ENCODE assay signal across 10 mouse cellular contexts in the genomic region with DNA sequence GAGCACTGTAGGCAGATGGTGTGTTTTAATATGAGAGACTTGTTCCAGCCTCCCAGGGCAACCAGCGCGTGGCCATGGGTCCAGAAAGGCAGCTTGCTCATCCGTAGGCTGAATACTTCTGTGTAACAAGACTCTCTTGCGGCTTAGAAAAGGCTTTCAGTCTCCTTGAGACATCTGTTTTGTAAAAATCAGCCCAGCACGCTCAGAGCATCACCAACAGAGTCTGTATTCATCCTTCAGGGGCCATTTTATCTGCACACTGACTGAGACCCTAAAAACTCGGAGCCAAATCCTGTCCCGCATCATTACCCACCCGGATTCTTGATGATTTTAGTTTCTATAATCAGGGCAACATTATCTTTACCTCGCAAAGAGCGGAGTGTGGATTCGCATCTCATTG.
A peak's percentile ranks its signal among the peaks of the same experiment; 100 is the strongest.
DNase-seq lines count a peak whose midpoint lies in the region; ATAC-seq and TF ChIP-seq lines count a peak whose summit lies in the region.
"Had no signal": no experiment of that assay in that cellular context is flagged by ENCODE, and none has a peak within 500 bp of the region (broad histone marks: within the 10 kb centered on the region; RNA-seq: fewer than 3 reads in every experiment).

No protein-coding gene starts in this region.

- no peak for TF ChIP-seq EP300 in lung, postnatal 0 days (IDR thresholded peaks at IDR 0.05)

- peak overlapping the region; percentile 24; the same call in 1 of the 2 replicates for H3K4me2 ChIP-seq in forebrain, embryonic 11.5 days (ENCODE audit: low read depth, low read length, severe bottlenecking)
- no peak overlapping the region for H3K4me2 ChIP-seq in lung, postnatal 0 days (replicated peaks; ENCODE audit: low read depth, low read length)
- H3K4me2 ChIP-seq: heart, embryonic 13.5 days had no signal

- H3K36me3 ChIP-seq in forebrain, embryonic 11.5 days (ENCODE audit: control insufficient read depth, insufficient read depth, low read length) = no peaks in the 10 kb centered on the region
- no peaks in the 10 kb centered on the region for H3K36me3 ChIP-seq in lung, postnatal 0 days (ENCODE audit: insufficient read depth, low read length)
- H3K36me3 ChIP-seq: heart, embryonic 13.5 days had no signal

- no peak overlapping the region for H3K27ac ChIP-seq in forebrain, embryonic 11.5 days (ENCODE audit: low read depth, low read length)
- no peak overlapping the region for H3K27ac ChIP-seq in lung, postnatal 0 days (ENCODE audit: low read length)
- H3K27ac ChIP-seq: heart, embryonic 13.5 days had no signal

- TF ChIP-seq CTCF in lung, postnatal 0 days (IDR thresholded peaks at IDR 0.05) = no peak

- H3K9ac ChIP-seq in forebrain, embryonic 11.5 days (ENCODE audit: low read length) = peak overlapping the region; percentile 6; the same call in 1 of the 2 replicates
- no peak overlapping the region for H3K9ac ChIP-seq in lung, postnatal 0 days (replicated peaks; ENCODE audit: low read depth)
- H3K9ac ChIP-seq: heart, embryonic 13.5 days had no signal

- H3K9me3 ChIP-seq in forebrain, embryonic 11.5 days (ENCODE audit: control insufficient read depth, low read length) = no peaks in the 10 kb centered on the region
- H3K9me3 ChIP-seq in lung, postnatal 0 days (ENCODE audit: low read length) = no peaks in the 10 kb centered on the region
- H3K9me3 ChIP-seq: heart, embryonic 13.5 days had no signal

- no peak overlapping the region for H3K4me3 ChIP-seq in forebrain, embryonic 11.5 days (ENCODE audit: low read depth, low read length)
- H3K4me3 ChIP-seq in lung, postnatal 0 days (ENCODE audit: low read depth, low read length) = no peak overlapping the region
- H3K4me3 ChIP-seq: heart, embryonic 13.5 days had no signal

- 53% methylated on average over 11 of the region's 11 CpGs for WGBS in forebrain, embryonic 11.5 days
- 78% methylated on average over 11 of the region's 11 CpGs for WGBS in lung, postnatal 0 days

- 0 out of 2 replicates have a peak, but pooled peaks cover 3% of the 10 kb centered on the region for H3K4me1 ChIP-seq in forebrain, embryonic 11.5 days (replicated peaks; ENCODE audit: control insufficient read depth, insufficient read depth, low read length)
- no peaks in the 10 kb centered on the region for H3K4me1 ChIP-seq in lung, postnatal 0 days (ENCODE audit: insufficient read depth, low read depth, low read length)
- H3K4me1 ChIP-seq: heart, embryonic 13.5 days had no signal

- ATAC-seq in forebrain, embryonic 11.5 days (replicated peaks; ENCODE audit: low FRiP score) = peak; percentile 56
- ATAC-seq in lung, postnatal 0 days = no peak

- intact Hi-C loops in gastrocnemius, postnatal 36 days (cut with DNase I) = no loop called here
- intact Hi-C loops in left cerebral cortex, postnatal 10 days (cut with DNase I) = no loop called here

- no peaks in the 10 kb centered on the region for H3K27me3 ChIP-seq in forebrain, embryonic 11.5 days (ENCODE audit: control insufficient read depth, insufficient read depth, low read length)
- no peaks in the 10 kb centered on the region for H3K27me3 ChIP-seq in lung, postnatal 0 days (replicated peaks; ENCODE audit: insufficient read depth, low read length)

- peak; percentile 8 for DNase-seq in gastrocnemius, postnatal 10 days
- no peak for DNase-seq in gastrocnemius, postnatal 36 days
- DNase-seq in forebrain, embryonic 11.5 days (ENCODE audit: low spot score) = peak; percentile 57
- peak; percentile 28 to 30 for DNase-seq in left cerebral cortex, postnatal 10 days (ENCODE audit: extremely low spot score in 1 of 2, low spot score in 2 of 2)
- DNase-seq in right cerebral cortex, adult 18-20 months = peak; percentile 24
- DNase-seq in lung, postnatal 0 days (ENCODE audit: low spot score) = no peak
- DNase-seq in B cell, adult 2 months = no peak
- no peak for DNase-seq in adrenal gland, adult (ENCODE audit: inconsistent age in 2 of 2, low spot score in 1 of 2)
- DNase-seq: thymus, adult 2 months had no signal

Comparison
In these comparisons a context has a peak if more than half of its experiments do, and no peak if none do; other contexts are left out.
1. DNase-seq: peak in gastrocnemius, postnatal 10 days (single experiment), forebrain, embryonic 11.5 days (single experiment), left cerebral cortex, postnatal 10 days (2 of 2) and right cerebral cortex, adult 18-20 months (single experiment); none in gastrocnemius, postnatal 36 days (0 of 2), lung, postnatal 0 days (single experiment), B cell, adult 2 months (0 of 2) and adrenal gland, adult (0 of 2).